Mouse (Mus musculus) cerebellum, postnatal 10 days (tissue): ENCODE data around the gene Cacna1e.

Source experiments
- DNase-seq, 2 experiments: peaks; one replicate each; pipeline ENCODE4 v3.0.0; 2021; ENCODE audit warnings: mixed read lengths in 2 of 2

Cacna1e gene

GRCm38 (mm10) chr1:154836473-154836872 lies 47.8 kb downstream of the Cacna1e start:
- no peak for DNase-seq

- DNase-seq: no peak
Measured at GRCm38 (mm10) chr1:154832168-154832539, 52.1 kb downstream of the Cacna1e start.

GRCm38 (mm10) chr1:154831269-154832167 lies 52.8 kb downstream of the Cacna1e start:
- DNase-seq: no peak

- no peak for DNase-seq
Measured at GRCm38 (mm10) chr1:154830051-154830450, 54.2 kb downstream of the Cacna1e start.

- DNase-seq: no peak
Measured at GRCm38 (mm10) chr1:154823098-154823497, 61.2 kb downstream of the Cacna1e start.

GRCm38 (mm10) chr1:154820422-154820821 lies 63.9 kb downstream of the Cacna1e start:
- no peak for DNase-seq

- DNase-seq: no peak
Measured at GRCm38 (mm10) chr1:154819960-154820359, 64.3 kb downstream of the Cacna1e start.

GRCm38 (mm10) chr1:154818742-154819141 lies 65.6 kb downstream of the Cacna1e start:
- DNase-seq: no peak

GRCm38 (mm10) chr1:154816836-154817235 lies 67.5 kb downstream of the Cacna1e start:
- peak; percentile 47 to 50 for DNase-seq

- DNase-seq: no peak
Measured at GRCm38 (mm10) chr1:154816267-154816666, 68.0 kb downstream of the Cacna1e start.

- DNase-seq: peak; percentile 85 to 89
Measured at GRCm38 (mm10) chr1:154805742-154806141, 78.6 kb downstream of the Cacna1e start.

- peak; percentile 55 to 62 for DNase-seq
Measured at GRCm38 (mm10) chr1:154805038-154805437, 79.3 kb downstream of the Cacna1e start.

- DNase-seq: peak; percentile 70 to 78
Measured at GRCm38 (mm10) chr1:154802301-154802904, 81.9 kb downstream of the Cacna1e start.

GRCm38 (mm10) chr1:154799257-154799656 lies 85.0 kb downstream of the Cacna1e start:
- peak; percentile 68 to 77 for DNase-seq

- DNase-seq: peak; percentile 73 to 76
Measured at GRCm38 (mm10) chr1:154798771-154799170, 85.5 kb downstream of the Cacna1e start.

- peak; percentile 91 to 92 for DNase-seq
Measured at GRCm38 (mm10) chr1:154796685-154797084, 87.6 kb downstream of the Cacna1e start.

- peak; percentile 21 to 27 for DNase-seq
Measured at GRCm38 (mm10) chr1:154794518-154794951, 89.8 kb downstream of the Cacna1e start.

- DNase-seq: peak; percentile 85 to 89
Measured at GRCm38 (mm10) chr1:154791544-154792174, 92.6 kb downstream of the Cacna1e start.

- no peak for DNase-seq
Measured at GRCm38 (mm10) chr1:154788491-154788890, 95.8 kb downstream of the Cacna1e start.

- peak; percentile 94 to 95 for DNase-seq
Measured at GRCm38 (mm10) chr1:154788069-154788468, 96.2 kb downstream of the Cacna1e start.

- peak in 1 of 2 experiments; percentile 22 for DNase-seq
Measured at GRCm38 (mm10) chr1:154787418-154787817, 96.9 kb downstream of the Cacna1e start.

- peak; percentile 91 to 96 for DNase-seq
Measured at GRCm38 (mm10) chr1:154786243-154786669, 98.0 kb downstream of the Cacna1e start.

- peak in 1 of 2 experiments; percentile 8 for DNase-seq
Measured at GRCm38 (mm10) chr1:154784862-154785261, 99.4 kb downstream of the Cacna1e start.
